Mouse (Mus musculus): ENCODE results near the gene Lamb3. TPM values are rescaled to one million over a fixed set of nuclear protein-coding genes. Genes with fewer than 3 reads are reported as not detected.

Lamb3 gene
- polyA plus RNA-seq, 1 experiment from 2014 or later, result 8.5 TPM

DNA sequence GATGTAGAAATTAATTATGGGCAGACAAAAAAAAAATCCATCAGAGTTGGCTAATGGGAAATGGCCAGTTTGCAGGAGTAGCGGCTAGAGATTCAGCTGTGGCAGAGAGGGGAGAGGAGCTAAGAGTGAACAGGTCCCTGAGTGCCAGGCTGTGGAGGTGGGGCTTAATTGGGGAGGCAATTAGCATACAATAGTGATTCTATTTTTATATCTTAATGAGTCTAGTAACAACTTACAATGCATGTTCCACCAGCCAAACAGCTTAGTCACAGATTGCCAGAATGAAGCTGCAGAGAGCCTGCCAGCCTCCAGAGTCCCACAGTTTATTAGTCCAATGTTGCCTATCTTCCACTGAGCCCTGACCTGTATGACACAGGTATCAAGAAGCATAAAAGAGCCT lies 119.7 kb downstream of the Lamb3 start:
- ATAC-seq (ENCODE audit: low read depth) (no peak), DNase-seq (ENCODE audit: low spot score) (no peak)
- Histone ChIP-seq H3K36me3 (ENCODE audit: control insufficient read depth, insufficient read depth, low read length) (no peaks in the 10 kb centered on the region), H3K4me2 (ENCODE audit: low read depth, low read length) (no peak overlapping the region), H3K4me1 (ENCODE audit: control insufficient read depth, insufficient read depth, low read length) (no peaks in the 10 kb centered on the region), H3K27me3 (replicated peaks; ENCODE audit: control insufficient read depth, insufficient read depth, low read length) (no peaks in the 10 kb centered on the region), H3K4me3 (ENCODE audit: low read depth, low read length) (no peak overlapping the region), H3K27ac (replicated peaks; ENCODE audit: low read depth, low read length) (no peak overlapping the region), H3K9ac (ENCODE audit: low read depth, low read length) (no peak overlapping the region), H3K9me3 (ENCODE audit: control insufficient read depth, low read length) (no peaks in the 10 kb centered on the region)
- 88% methylated on average over 1 of the region's 1 CpGs for WGBS

DNA sequence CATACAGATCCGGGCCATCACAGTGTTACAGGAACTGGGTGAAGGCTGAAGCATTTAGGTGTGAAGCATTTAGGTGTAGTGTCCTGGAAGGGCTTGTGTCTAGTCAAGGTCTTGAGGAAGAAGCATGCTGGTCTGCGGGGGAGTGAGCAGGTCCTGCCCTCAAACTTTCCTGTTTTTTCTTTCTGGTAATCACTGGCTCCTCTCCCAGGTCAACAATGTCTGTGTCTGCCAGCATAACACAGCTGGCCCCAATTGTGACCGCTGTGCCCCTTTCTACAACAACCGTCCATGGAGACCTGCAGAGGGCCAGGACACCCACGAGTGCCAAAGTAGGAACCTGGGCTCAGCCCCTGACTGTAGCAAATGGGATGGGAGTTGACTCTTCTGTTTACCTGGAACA lies 120.2 kb downstream of the Lamb3 start:
- no peaks in the 10 kb centered on the region for H3K36me3 ChIP-seq (ENCODE audit: control insufficient read depth, insufficient read depth, low read length)
- H3K27me3 ChIP-seq (replicated peaks; ENCODE audit: control insufficient read depth, insufficient read depth, low read length), result no peaks in the 10 kb centered on the region
- H3K4me3 ChIP-seq (ENCODE audit: low read depth, low read length), result no peak overlapping the region
- H3K4me1 ChIP-seq (ENCODE audit: control insufficient read depth, insufficient read depth, low read length), result no peaks in the 10 kb centered on the region
- no peak overlapping the region for H3K4me2 ChIP-seq (ENCODE audit: low read depth, low read length)
- WGBS, result 76% methylated on average over 5 of the region's 5 CpGs
- H3K9me3 ChIP-seq (ENCODE audit: control insufficient read depth, low read length), result no peaks in the 10 kb centered on the region
- H3K27ac ChIP-seq (replicated peaks; ENCODE audit: low read depth, low read length), result no peak overlapping the region
- no peak overlapping the region for H3K9ac ChIP-seq (ENCODE audit: low read depth, low read length)
- ATAC-seq (ENCODE audit: low read depth) (no peak), DNase-seq (ENCODE audit: low spot score) (no peak)

DNA sequence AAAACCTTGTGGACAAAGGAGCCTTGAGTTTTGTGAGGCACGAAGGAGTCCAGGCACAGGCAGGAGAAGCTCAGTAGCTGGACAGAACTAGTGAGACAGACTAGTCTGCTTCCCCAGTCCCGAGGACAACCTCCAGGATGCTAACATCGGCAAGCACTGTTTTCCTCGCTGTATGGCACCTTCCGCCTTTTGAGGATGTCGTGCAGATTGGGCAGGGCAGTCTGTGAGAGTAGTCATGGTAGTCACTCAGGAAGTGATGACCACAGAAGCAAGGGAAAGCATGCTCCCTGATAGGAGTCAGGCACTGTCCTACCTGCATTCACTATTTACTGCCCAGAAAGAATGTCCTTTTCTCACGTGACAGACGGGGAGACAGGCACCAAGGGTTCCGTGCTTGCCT lies 122.1 kb downstream of the Lamb3 start:
- Histone ChIP-seq H3K27ac (replicated peaks; ENCODE audit: low read depth, low read length) (no peak overlapping the region), H3K4me2 (ENCODE audit: low read depth, low read length) (no peak overlapping the region), H3K9ac (ENCODE audit: low read depth, low read length) (no peak overlapping the region), H3K4me3 (ENCODE audit: low read depth, low read length) (no peak overlapping the region), H3K27me3 (replicated peaks; ENCODE audit: control insufficient read depth, insufficient read depth, low read length) (no peaks in the 10 kb centered on the region), H3K36me3 (ENCODE audit: control insufficient read depth, insufficient read depth, low read length) (no peaks in the 10 kb centered on the region), H3K4me1 (ENCODE audit: control insufficient read depth, insufficient read depth, low read length) (no peaks in the 10 kb centered on the region), H3K9me3 (ENCODE audit: control insufficient read depth, low read length) (no peaks in the 10 kb centered on the region)
- WGBS, result 81% methylated on average over 9 of the region's 9 CpGs
- ATAC-seq (ENCODE audit: low read depth) (no peak), DNase-seq (ENCODE audit: low spot score) (no peak)

DNA sequence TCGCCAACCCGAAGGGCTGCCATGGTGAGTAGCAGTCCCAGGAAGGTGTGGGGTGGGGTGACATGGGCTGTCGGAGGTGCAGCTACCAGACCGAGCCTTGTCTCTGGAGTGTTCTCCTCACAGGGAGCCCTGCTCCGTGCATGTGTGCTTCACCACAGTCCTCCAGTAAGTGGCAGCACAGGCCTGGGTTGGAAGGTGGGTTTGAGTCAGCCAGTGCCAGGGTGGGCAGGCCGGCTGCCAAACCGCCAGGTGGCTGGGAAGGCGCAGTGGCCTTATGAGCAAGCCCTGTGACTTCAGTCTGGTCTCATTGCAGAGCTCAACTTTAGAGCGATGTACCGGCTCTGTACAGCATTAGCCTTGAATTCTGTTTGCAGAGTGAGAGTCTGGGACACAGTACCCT lies 122.7 kb downstream of the Lamb3 start:
- 27% methylated on average over 10 of the region's 10 CpGs for WGBS
- H3K4me2 ChIP-seq (ENCODE audit: low read depth, low read length), result no peak overlapping the region
- H3K4me1 ChIP-seq (ENCODE audit: control insufficient read depth, insufficient read depth, low read length), result no peaks in the 10 kb centered on the region
- no peaks in the 10 kb centered on the region for H3K36me3 ChIP-seq (ENCODE audit: control insufficient read depth, insufficient read depth, low read length)
- H3K4me3 ChIP-seq (ENCODE audit: low read depth, low read length), result no peak overlapping the region
- no peaks in the 10 kb centered on the region for H3K9me3 ChIP-seq (ENCODE audit: control insufficient read depth, low read length)
- no peak overlapping the region for H3K27ac ChIP-seq (replicated peaks; ENCODE audit: low read depth, low read length)
- DNase-seq (ENCODE audit: low spot score), result peak; percentile 81
- peak; percentile 92 for ATAC-seq (ENCODE audit: low read depth)
- no peaks in the 10 kb centered on the region for H3K27me3 ChIP-seq (replicated peaks; ENCODE audit: control insufficient read depth, insufficient read depth, low read length)
- no peak overlapping the region for H3K9ac ChIP-seq (ENCODE audit: low read depth, low read length)

DNA sequence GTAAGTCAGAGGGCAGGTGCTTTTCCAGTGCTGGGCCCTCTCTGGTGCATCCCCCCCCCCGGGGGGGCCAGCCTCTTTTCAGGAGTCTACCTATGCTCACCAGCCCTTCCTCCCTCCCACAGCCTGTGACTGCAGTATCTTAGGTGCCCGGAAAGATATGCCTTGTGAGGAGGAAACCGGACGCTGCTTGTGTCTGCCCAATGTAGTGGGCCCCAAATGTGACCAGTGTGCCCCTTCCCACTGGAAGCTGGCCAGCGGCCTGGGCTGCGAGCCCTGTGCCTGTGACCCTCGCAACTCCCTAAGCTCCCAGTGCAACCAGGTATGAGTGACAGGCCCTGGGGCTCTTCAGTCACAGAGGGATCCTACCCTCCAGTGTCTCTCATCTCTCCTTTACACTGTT lies 123.1 kb downstream of the Lamb3 start:
- Histone ChIP-seq H3K27me3 (replicated peaks; ENCODE audit: control insufficient read depth, insufficient read depth, low read length) (no peaks in the 10 kb centered on the region), H3K4me3 (ENCODE audit: low read depth, low read length) (no peak overlapping the region), H3K9ac (ENCODE audit: low read depth, low read length) (no peak overlapping the region), H3K9me3 (ENCODE audit: control insufficient read depth, low read length) (no peaks in the 10 kb centered on the region), H3K4me1 (ENCODE audit: control insufficient read depth, insufficient read depth, low read length) (no peaks in the 10 kb centered on the region), H3K4me2 (ENCODE audit: low read depth, low read length) (no peak overlapping the region), H3K36me3 (ENCODE audit: control insufficient read depth, insufficient read depth, low read length) (no peaks in the 10 kb centered on the region), H3K27ac (replicated peaks; ENCODE audit: low read depth, low read length) (no peak overlapping the region)
- 69% methylated on average over 6 of the region's 7 CpGs for WGBS
- no peak for ATAC-seq (ENCODE audit: low read depth)
- no peak for DNase-seq (ENCODE audit: low spot score)

DNA sequence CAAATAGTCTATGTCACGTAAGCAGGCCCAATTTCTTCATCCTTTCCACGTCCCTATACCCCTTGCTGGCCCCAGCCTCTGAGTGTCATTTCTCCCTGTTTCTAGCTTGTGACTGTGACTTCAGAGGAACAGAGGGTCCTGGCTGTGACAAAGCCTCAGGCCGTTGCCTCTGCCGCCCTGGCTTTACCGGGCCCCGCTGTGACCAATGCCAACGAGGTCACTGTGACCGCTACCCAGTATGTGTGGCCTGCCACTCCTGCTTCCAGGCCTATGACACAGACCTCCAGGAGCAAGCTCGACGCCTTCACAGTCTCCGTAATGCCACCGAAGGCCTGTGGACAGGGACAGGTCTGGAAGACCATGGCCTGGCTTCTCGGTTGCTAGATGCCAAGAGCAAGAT lies 124.5 kb downstream of the Lamb3 start:
- ATAC-seq (ENCODE audit: low read depth), result no peak
- WGBS, result 79% methylated on average over 13 of the region's 13 CpGs

DNA sequence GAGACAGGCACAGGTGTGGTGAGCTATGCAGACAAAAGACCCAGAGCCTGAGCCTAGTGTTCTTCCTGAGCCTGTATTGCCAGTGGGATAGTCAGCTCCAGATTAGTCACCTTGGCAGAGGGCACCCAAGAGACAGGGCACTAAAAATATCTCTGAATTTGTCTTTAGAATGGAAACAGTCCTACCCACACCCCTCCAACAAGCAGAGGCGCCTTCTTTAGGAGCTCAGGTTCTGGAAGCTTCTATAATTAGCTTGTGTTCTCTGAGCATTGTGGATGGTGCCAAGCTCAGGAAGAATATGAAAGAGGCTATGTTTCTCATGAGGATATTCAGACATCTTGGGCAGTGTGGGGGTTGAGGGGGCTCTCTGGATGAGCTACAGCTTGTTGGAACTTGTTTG lies 125.2 kb downstream of the Lamb3 start:
- Histone ChIP-seq H3K4me2 (ENCODE audit: low read depth, low read length) (no peak overlapping the region), H3K4me3 (ENCODE audit: low read depth, low read length) (no peak overlapping the region), H3K27me3 (replicated peaks; ENCODE audit: control insufficient read depth, insufficient read depth, low read length) (no peaks in the 10 kb centered on the region), H3K36me3 (ENCODE audit: control insufficient read depth, insufficient read depth, low read length) (no peaks in the 10 kb centered on the region), H3K9me3 (ENCODE audit: control insufficient read depth, low read length) (no peaks in the 10 kb centered on the region), H3K4me1 (ENCODE audit: control insufficient read depth, insufficient read depth, low read length) (no peaks in the 10 kb centered on the region), H3K27ac (replicated peaks; ENCODE audit: low read depth, low read length) (no peak overlapping the region), H3K9ac (ENCODE audit: low read depth, low read length) (no peak overlapping the region)
- DNase-seq (ENCODE audit: low spot score) (no peak), ATAC-seq (ENCODE audit: low read depth) (no peak)
- 80% methylated on average over 1 of the region's 1 CpGs for WGBS

More for the DNA sequence above, 124.5 kb downstream of the Lamb3 start:
- no peak for DNase-seq (ENCODE audit: low spot score)
- Histone ChIP-seq H3K9me3 (ENCODE audit: control insufficient read depth, low read length) (no peaks in the 10 kb centered on the region), H3K4me2 (ENCODE audit: low read depth, low read length) (no peak overlapping the region), H3K36me3 (ENCODE audit: control insufficient read depth, insufficient read depth, low read length) (no peaks in the 10 kb centered on the region), H3K4me1 (ENCODE audit: control insufficient read depth, insufficient read depth, low read length) (no peaks in the 10 kb centered on the region), H3K9ac (ENCODE audit: low read depth, low read length) (no peak overlapping the region), H3K27ac (replicated peaks; ENCODE audit: low read depth, low read length) (no peak overlapping the region), H3K27me3 (replicated peaks; ENCODE audit: control insufficient read depth, insufficient read depth, low read length) (no peaks in the 10 kb centered on the region), H3K4me3 (ENCODE audit: low read depth, low read length) (no peak overlapping the region)

DNA sequence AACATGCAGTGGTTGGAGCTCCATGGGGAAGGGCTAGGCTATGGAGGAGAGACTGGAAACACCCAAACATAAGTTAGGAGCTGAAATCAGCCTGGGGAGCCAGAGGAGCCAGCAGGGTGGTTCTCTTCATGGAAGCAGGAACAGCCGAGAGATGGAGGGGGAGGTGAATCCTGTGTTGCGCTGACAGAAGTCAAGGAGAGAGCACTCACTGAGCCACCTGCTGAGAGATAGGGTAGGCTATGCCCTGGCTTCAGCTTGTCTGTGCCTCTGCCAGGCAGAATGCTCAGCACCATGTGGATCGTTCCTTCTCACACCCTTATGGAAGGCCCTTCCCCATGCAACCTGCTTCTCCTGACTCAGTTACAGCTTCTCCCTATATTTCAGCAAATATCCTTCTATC lies 126.3 kb downstream of the Lamb3 start:
- DNase-seq (ENCODE audit: low spot score) (no peak), ATAC-seq (ENCODE audit: low read depth) (no peak)
- no peaks in the 10 kb centered on the region for H3K9me3 ChIP-seq (ENCODE audit: control insufficient read depth, low read length)
- no peaks in the 10 kb centered on the region for H3K27me3 ChIP-seq (replicated peaks; ENCODE audit: control insufficient read depth, insufficient read depth, low read length)
- H3K9ac ChIP-seq (ENCODE audit: low read depth, low read length), result no peak overlapping the region
- H3K36me3 ChIP-seq (ENCODE audit: control insufficient read depth, insufficient read depth, low read length), result no peaks in the 10 kb centered on the region
- no peak overlapping the region for H3K4me2 ChIP-seq (ENCODE audit: low read depth, low read length)
- 81% methylated on average over 3 of the region's 3 CpGs for WGBS
- H3K4me1 ChIP-seq (ENCODE audit: control insufficient read depth, insufficient read depth, low read length), result peaks cover 6% of the 10 kb centered on the region; the same call in 1 of the 2 replicates
- H3K27ac ChIP-seq (replicated peaks; ENCODE audit: low read depth, low read length), result no peak overlapping the region
- no peak overlapping the region for H3K4me3 ChIP-seq (ENCODE audit: low read depth, low read length)

DNA sequence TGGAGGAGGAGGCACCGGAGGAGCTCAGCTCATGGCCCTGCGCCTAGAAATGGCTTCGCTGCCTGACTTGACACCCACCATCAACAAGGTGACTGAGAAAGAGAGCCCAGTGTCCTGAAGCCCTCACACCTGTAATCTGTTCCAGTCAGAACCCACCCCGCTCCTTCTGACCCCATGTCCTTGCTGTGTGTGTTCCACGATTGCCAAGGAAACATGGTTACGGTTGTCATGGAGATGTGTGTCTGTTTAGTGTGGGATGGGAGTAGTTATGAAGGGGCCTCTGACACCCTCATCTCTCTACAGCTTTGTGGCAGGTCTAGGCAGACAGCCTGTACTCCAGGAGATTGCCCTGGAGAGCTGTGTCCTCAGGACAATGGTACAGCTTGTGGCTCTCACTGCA lies 127.0 kb downstream of the Lamb3 start:
- no peak overlapping the region for H3K27ac ChIP-seq (replicated peaks; ENCODE audit: low read depth, low read length)
- DNase-seq (ENCODE audit: low spot score), result no peak
- peaks cover 6% of the 10 kb centered on the region; the same call in 1 of the 2 replicates for H3K4me1 ChIP-seq (ENCODE audit: control insufficient read depth, insufficient read depth, low read length)
- ATAC-seq (ENCODE audit: low read depth), result no peak
- 68% methylated on average over 6 of the region's 6 CpGs for WGBS
- no peak overlapping the region for H3K4me2 ChIP-seq (ENCODE audit: low read depth, low read length)
- no peaks in the 10 kb centered on the region for H3K9me3 ChIP-seq (ENCODE audit: control insufficient read depth, low read length)
- no peak overlapping the region for H3K9ac ChIP-seq (ENCODE audit: low read depth, low read length)
- no peaks in the 10 kb centered on the region for H3K36me3 ChIP-seq (ENCODE audit: control insufficient read depth, insufficient read depth, low read length)
- H3K27me3 ChIP-seq (replicated peaks; ENCODE audit: control insufficient read depth, insufficient read depth, low read length), result no peaks in the 10 kb centered on the region
- no peak overlapping the region for H3K4me3 ChIP-seq (ENCODE audit: low read depth, low read length)
